Mouse (Mus musculus) testis, adult 2 months (tissue): ENCODE data around the gene Hist1h2ai.

ENCODE experiments used
- CTCF ChIP-seq: fragments of 200-500 bp; IDR thresholded peaks from 2 replicates; pipeline ENCODE4 v1.5.1; 2012; ENCODE audit warnings: low read depth, mild to moderate bottlenecking, inconsistent platforms, low read length, moderate library complexity; ENCODE audit not compliant: control insufficient read depth, insufficient read depth, insufficient replicate concordance
- POLR2A ChIP-seq: fragments of 200-500 bp; IDR thresholded peaks from 2 replicates; pipeline ENCODE4 v1.6.1; 2012; ENCODE audit warnings: low read depth, mild to moderate bottlenecking, inconsistent platforms, low read length, moderate library complexity; ENCODE audit not compliant: control insufficient read depth

GRCm38 (mm10) chr13:21751827-21752226 lies 35.6 kb downstream of the Hist1h2ai start:
- no peak for TF ChIP-seq CTCF
- TF ChIP-seq POLR2A, result no peak
